Mouse (Mus musculus): ENCODE measurements at regions not wholly inside any gene's neighbourhood (a gene's known extent, or its start where the extent isn't known, plus 50 kb on each side); places are given as distances from the start of the nearest gene placed in this dataset.

- ATAC-seq = no peak
- no peak overlapping the region for H3K4me3 ChIP-seq (replicated peaks)
Measured at GRCm38 (mm10) chr8:44343924-44344323, 591.3 kb upstream of the Fat1 start.

GRCm38 (mm10) chr8:44347412-44347811 is 587.8 kb upstream of the Fat1 start:
- no peak overlapping the region for H3K9ac ChIP-seq
- ATAC-seq = no peak
- H3K27me3 ChIP-seq (replicated peaks) = no peaks in the 10 kb centered on the region
- no peaks in the 10 kb centered on the region for H3K9me3 ChIP-seq
- H3K4me2 ChIP-seq (replicated peaks) = no peak overlapping the region
- H3K27ac ChIP-seq = no peak overlapping the region
- WGBS = 74% methylated on average over 1 of the region's 1 CpGs
- no peak overlapping the region for H3K4me3 ChIP-seq (replicated peaks)
- no peaks in the 10 kb centered on the region for H3K4me1 ChIP-seq (replicated peaks)
- no peaks in the 10 kb centered on the region for H3K36me3 ChIP-seq

More at GRCm38 (mm10) chr8:44343924-44344323, 591.3 kb upstream of the Fat1 start:
- Histone ChIP-seq H3K27me3 (replicated peaks) (no peaks in the 10 kb centered on the region), H3K36me3 (no peaks in the 10 kb centered on the region), H3K9me3 (no peaks in the 10 kb centered on the region), H3K4me1 (replicated peaks) (no peaks in the 10 kb centered on the region), H3K9ac (no peak overlapping the region), H3K4me2 (replicated peaks) (no peak overlapping the region), H3K27ac (no peak overlapping the region)
- 60% methylated on average over 2 of the region's 2 CpGs for WGBS

GRCm38 (mm10) chr8:44373987-44374386 is 561.3 kb upstream of the Fat1 start:
- Histone ChIP-seq H3K27me3 (replicated peaks) (no peaks in the 10 kb centered on the region), H3K9me3 (no peaks in the 10 kb centered on the region), H3K4me2 (replicated peaks) (no peak overlapping the region), H3K9ac (no peak overlapping the region), H3K27ac (no peak overlapping the region), H3K4me3 (replicated peaks) (no peak overlapping the region), H3K36me3 (no peaks in the 10 kb centered on the region), H3K4me1 (replicated peaks) (no peaks in the 10 kb centered on the region)
- no peak for ATAC-seq
- WGBS = 50% methylated on average over 6 of the region's 6 CpGs

- no peaks in the 10 kb centered on the region for H3K27me3 ChIP-seq (replicated peaks)
- H3K9me3 ChIP-seq = no peaks in the 10 kb centered on the region
- H3K27ac ChIP-seq = no peak overlapping the region
- 55% methylated on average over 3 of the region's 3 CpGs for WGBS
- H3K36me3 ChIP-seq = no peaks in the 10 kb centered on the region
- H3K4me2 ChIP-seq (replicated peaks) = no peak overlapping the region
- no peaks in the 10 kb centered on the region for H3K4me1 ChIP-seq (replicated peaks)
- H3K9ac ChIP-seq = no peak overlapping the region
- H3K4me3 ChIP-seq (replicated peaks) = no peak overlapping the region
- peak; percentile 91 for ATAC-seq
Measured at GRCm38 (mm10) chr8:44377731-44378130, 557.5 kb upstream of the Fat1 start.

- ATAC-seq = no peak
- 95% methylated on average over 6 of the region's 6 CpGs for WGBS
Measured at GRCm38 (mm10) chr8:44408462-44408861, 526.8 kb upstream of the Fat1 start.

GRCm38 (mm10) chr8:44410261-44410660 is 525.0 kb upstream of the Fat1 start:
- 94% methylated on average over 3 of the region's 3 CpGs for WGBS

More at GRCm38 (mm10) chr8:44408462-44408861, 526.8 kb upstream of the Fat1 start:
- Histone ChIP-seq H3K4me3 (replicated peaks) (no peak overlapping the region), H3K4me2 (replicated peaks) (no peak overlapping the region), H3K27ac (no peak overlapping the region), H3K9ac (no peak overlapping the region), H3K4me1 (replicated peaks) (no peaks in the 10 kb centered on the region), H3K9me3 (no peaks in the 10 kb centered on the region), H3K36me3 (no peaks in the 10 kb centered on the region), H3K27me3 (replicated peaks) (no peaks in the 10 kb centered on the region)

GRCm38 (mm10) chr8:44418003-44418402 is 517.2 kb upstream of the Fat1 start:
- H3K9ac ChIP-seq = no peak overlapping the region
- H3K9me3 ChIP-seq = no peaks in the 10 kb centered on the region
- no peak for ATAC-seq
- no peak overlapping the region for H3K4me2 ChIP-seq (replicated peaks)
- H3K27ac ChIP-seq = no peak overlapping the region
- no peaks in the 10 kb centered on the region for H3K27me3 ChIP-seq (replicated peaks)
- no peaks in the 10 kb centered on the region for H3K36me3 ChIP-seq
- no peaks in the 10 kb centered on the region for H3K4me1 ChIP-seq (replicated peaks)
- WGBS = 78% methylated on average over 8 of the region's 8 CpGs
- no peak overlapping the region for H3K4me3 ChIP-seq (replicated peaks)

More at GRCm38 (mm10) chr8:44410261-44410660, 525.0 kb upstream of the Fat1 start:
- Histone ChIP-seq H3K36me3 (no peaks in the 10 kb centered on the region), H3K9ac (no peak overlapping the region), H3K9me3 (no peaks in the 10 kb centered on the region), H3K27ac (no peak overlapping the region), H3K27me3 (replicated peaks) (no peaks in the 10 kb centered on the region), H3K4me1 (replicated peaks) (no peaks in the 10 kb centered on the region), H3K4me2 (replicated peaks) (no peak overlapping the region), H3K4me3 (replicated peaks) (no peak overlapping the region)
- ATAC-seq = no peak

GRCm38 (mm10) chr8:44455433-44455832 is 479.8 kb upstream of the Fat1 start:
- Histone ChIP-seq H3K27ac (no peak overlapping the region), H3K9ac (no peak overlapping the region), H3K9me3 (no peaks in the 10 kb centered on the region), H3K27me3 (replicated peaks) (no peaks in the 10 kb centered on the region), H3K4me1 (replicated peaks) (no peaks in the 10 kb centered on the region), H3K4me2 (replicated peaks) (no peak overlapping the region), H3K36me3 (no peaks in the 10 kb centered on the region), H3K4me3 (replicated peaks) (no peak overlapping the region)
- no peak for ATAC-seq
- WGBS = 64% methylated on average over 3 of the region's 3 CpGs

- no peaks in the 10 kb centered on the region for H3K4me1 ChIP-seq (replicated peaks)
- no peaks in the 10 kb centered on the region for H3K27me3 ChIP-seq (replicated peaks)
- H3K9ac ChIP-seq = no peak overlapping the region
- H3K36me3 ChIP-seq = no peaks in the 10 kb centered on the region
- WGBS = 73% methylated on average over 7 of the region's 7 CpGs
- ATAC-seq = peak; percentile 93
- no peak overlapping the region for H3K4me2 ChIP-seq (replicated peaks)
- no peak overlapping the region for H3K27ac ChIP-seq
- H3K4me3 ChIP-seq (replicated peaks) = no peak overlapping the region
- H3K9me3 ChIP-seq = no peaks in the 10 kb centered on the region
Measured at GRCm38 (mm10) chr8:44456336-44456735, 478.9 kb upstream of the Fat1 start.

GRCm38 (mm10) chr8:44466409-44467078 is 468.7 kb upstream of the Fat1 start:
- ATAC-seq = no peak
- Histone ChIP-seq H3K4me3 (replicated peaks) (no peak overlapping the region), H3K9ac (no peak overlapping the region), H3K36me3 (no peaks in the 10 kb centered on the region), H3K9me3 (no peaks in the 10 kb centered on the region), H3K4me2 (replicated peaks) (no peak overlapping the region), H3K27ac (no peak overlapping the region), H3K4me1 (replicated peaks) (no peaks in the 10 kb centered on the region), H3K27me3 (replicated peaks) (no peaks in the 10 kb centered on the region)
- WGBS = 85% methylated on average over 3 of the region's 3 CpGs

GRCm38 (mm10) chr8:44512876-44513275 is 422.4 kb upstream of the Fat1 start:
- Histone ChIP-seq H3K27me3 (replicated peaks) (no peaks in the 10 kb centered on the region), H3K4me3 (replicated peaks) (no peak overlapping the region), H3K9me3 (no peaks in the 10 kb centered on the region), H3K9ac (no peak overlapping the region), H3K4me1 (replicated peaks) (no peaks in the 10 kb centered on the region), H3K36me3 (no peaks in the 10 kb centered on the region), H3K27ac (no peak overlapping the region), H3K4me2 (replicated peaks) (no peak overlapping the region)
- no peak for ATAC-seq
- WGBS = 64% methylated on average over 1 of the region's 1 CpGs

- no peak for ATAC-seq
- Histone ChIP-seq H3K27ac (no peak overlapping the region), H3K27me3 (replicated peaks) (no peaks in the 10 kb centered on the region), H3K4me3 (replicated peaks) (no peak overlapping the region), H3K36me3 (no peaks in the 10 kb centered on the region), H3K4me1 (replicated peaks) (no peaks in the 10 kb centered on the region), H3K9ac (no peak overlapping the region), H3K9me3 (no peaks in the 10 kb centered on the region), H3K4me2 (replicated peaks) (no peak overlapping the region)
Measured at GRCm38 (mm10) chr8:44525915-44526314, 409.3 kb upstream of the Fat1 start.

GRCm38 (mm10) chr8:44529696-44530095 is 405.6 kb upstream of the Fat1 start:
- WGBS = 85% methylated on average over 1 of the region's 1 CpGs
- H3K36me3 ChIP-seq = no peaks in the 10 kb centered on the region
- no peaks in the 10 kb centered on the region for H3K4me1 ChIP-seq (replicated peaks)
- H3K4me2 ChIP-seq (replicated peaks) = no peak overlapping the region
- H3K9me3 ChIP-seq = no peaks in the 10 kb centered on the region
- H3K27ac ChIP-seq = no peak overlapping the region
- H3K27me3 ChIP-seq (replicated peaks) = no peaks in the 10 kb centered on the region
- H3K4me3 ChIP-seq (replicated peaks) = no peak overlapping the region
- no peak overlapping the region for H3K9ac ChIP-seq
- ATAC-seq = no peak

Data from intestine, embryonic 15.5 days (tissue).